Mouse (Mus musculus) ES-E14 (cell line): ENCODE data around the gene Alad.

ENCODE experiments used
- MAFK ChIP-seq: IDR thresholded peaks from 2 replicates; pipeline ENCODE4 v1.6.1; 2014; ENCODE audit warnings: mild to moderate bottlenecking, low read depth, low read length, inconsistent platforms; ENCODE audit not compliant: insufficient read depth
- ZNF384 ChIP-seq: IDR thresholded peaks from 2 replicates; pipeline ENCODE4 v1.6.1; 2012; ENCODE audit warnings: low read depth, low read length, inconsistent platforms

GRCm38 (mm10) chr4:62487172-62487571 lies 32.5 kb downstream of the Alad start:
- TF ChIP-seq ZNF384 (no peak), MAFK (no peak)
